Mouse (Mus musculus): ENCODE data around the gene Kcnt1. TPM values are rescaled to one million over a fixed set of nuclear protein-coding genes. Genes with fewer than 3 reads are reported as not detected.

Kcnt1 gene
- total RNA-seq, 2 experiments from 2014 or later, result 2.3 to 2.6 TPM

Other genes with a start within 250 kb of the Kcnt1 start
- not detected for gene Ccdc183, start 246.1 kb upstream of the Kcnt1 start, total RNA-seq (2021)
- gene Tmem141, start 241.7 kb upstream of the Kcnt1 start, total RNA-seq (2021), result 10 to 100 TPM; 22.1 to 38.9 TPM
- 10 to 100 TPM in 1 of 2 experiments, 1 to 10 TPM in 1; 4.5 to 14.3 TPM for gene Fcna, start 235.7 kb upstream of the Kcnt1 start, total RNA-seq (2021)
- not detected for gene Lcn8, start 210.6 kb upstream of the Kcnt1 start, total RNA-seq (2021)
- gene Lcn5, start 205.8 kb upstream of the Kcnt1 start, total RNA-seq (2021), result not detected
- gene Lcn6, start 186.9 kb upstream of the Kcnt1 start, total RNA-seq (2021), result not detected
- gene Lcn10, start 181.0 kb upstream of the Kcnt1 start, total RNA-seq (2021), result not detected
- under 1 TPM in 1 of 2 experiments, not detected in 1; 0.53 TPM for gene Obp2a, start 163.7 kb upstream of the Kcnt1 start, total RNA-seq (2021)
- 10 to 100 TPM; 43.5 to 45.0 TPM for gene Bmyc, start 157.0 kb upstream of the Kcnt1 start, total RNA-seq (2021)
- not detected for gene Obp2b, start 126.7 kb upstream of the Kcnt1 start, total RNA-seq (2021)
- gene Lcn3, start 98.2 kb upstream of the Kcnt1 start, total RNA-seq (2021), result not detected
- not detected for gene Lcn11, start 86.7 kb upstream of the Kcnt1 start, total RNA-seq (2021)
- not detected for gene Gm13539, start 81.5 kb upstream of the Kcnt1 start, total RNA-seq (2021)
- not detected for gene Glt6d1, start 47.9 kb upstream of the Kcnt1 start, total RNA-seq (2021)
- gene Lcn9, start 40.6 kb upstream of the Kcnt1 start, total RNA-seq (2021), result not detected
- not detected for gene Sohlh1, start 16.5 kb upstream of the Kcnt1 start, total RNA-seq (2021)
- gene Camsap1, start 119.5 kb downstream of the Kcnt1 start, total RNA-seq (2021), result 10 to 100 TPM; 38.3 to 49.3 TPM
- gene Ubac1, start 158.0 kb downstream of the Kcnt1 start, total RNA-seq (2021), result 10 to 100 TPM; 38.1 to 38.8 TPM